ENCODE assay signal across 13 mouse cellular contexts in genomic region chr9:42533041-42533440, GRCm38 (mm10). TPM values are rescaled to one million over a fixed set of nuclear protein-coding genes. Genes with fewer than 3 reads are reported as not detected.
DNase-seq lines count a peak whose midpoint lies in the region; ATAC-seq and TF ChIP-seq lines count a peak whose summit lies in the region.
"Had no signal": no experiment of that assay in that cellular context is flagged by ENCODE, and none has a peak within 500 bp of the region (broad histone marks: within the 10 kb centered on the region; RNA-seq: fewer than 3 reads in every experiment).

No protein-coding gene starts in this region.

- H3K27me3 ChIP-seq in forebrain, embryonic 10.5 days (ENCODE audit: poor library complexity, severe bottlenecking): no peaks in the 10 kb centered on the region
- H3K27me3 ChIP-seq in forebrain, embryonic 11.5 days (ENCODE audit: control insufficient read depth, insufficient read depth, low read length): no peaks in the 10 kb centered on the region
- no peaks in the 10 kb centered on the region; the same call in 1 of the 2 replicates for H3K27me3 ChIP-seq in midbrain, embryonic 10.5 days (ENCODE audit: low read depth, poor library complexity, severe bottlenecking)
- no peaks in the 10 kb centered on the region for H3K27me3 ChIP-seq in midbrain, postnatal 0 days (ENCODE audit: insufficient read depth, low read length)
- H3K27me3 ChIP-seq in embryonic facial prominence, embryonic 10.5 days (replicated peaks; ENCODE audit: low read depth, poor library complexity, severe bottlenecking): no peaks in the 10 kb centered on the region
- no peaks in the 10 kb centered on the region for H3K27me3 ChIP-seq in forebrain, postnatal 0 days (ENCODE audit: insufficient read depth, low read length)
- H3K27me3 ChIP-seq: neural tube, embryonic 12.5 days had no signal

- no peak for ATAC-seq in forebrain, embryonic 11.5 days (replicated peaks; ENCODE audit: low FRiP score)
- no peak for ATAC-seq in midbrain, postnatal 0 days (ENCODE audit: low FRiP score)
- no peak for ATAC-seq in forebrain, postnatal 0 days
- ATAC-seq: Patski had no signal

- H3K36me3 ChIP-seq in forebrain, embryonic 10.5 days (replicated peaks): no peaks in the 10 kb centered on the region
- H3K36me3 ChIP-seq in forebrain, embryonic 11.5 days (ENCODE audit: control insufficient read depth, insufficient read depth, low read length): no peaks in the 10 kb centered on the region
- H3K36me3 ChIP-seq in midbrain, embryonic 10.5 days: no peaks in the 10 kb centered on the region
- H3K36me3 ChIP-seq in midbrain, postnatal 0 days (ENCODE audit: insufficient read depth, low read length): no peaks in the 10 kb centered on the region
- no peaks in the 10 kb centered on the region for H3K36me3 ChIP-seq in embryonic facial prominence, embryonic 10.5 days (replicated peaks)
- no peaks in the 10 kb centered on the region for H3K36me3 ChIP-seq in forebrain, postnatal 0 days (ENCODE audit: insufficient read depth)
- H3K36me3 ChIP-seq: neural tube, embryonic 12.5 days had no signal

- 0 out of 2 replicates have a peak overlapping the region, but pooled peaks have one; percentile 1 for H3K4me3 ChIP-seq in forebrain, embryonic 10.5 days
- no peak overlapping the region for H3K4me3 ChIP-seq in forebrain, embryonic 11.5 days (ENCODE audit: low read depth, low read length)
- H3K4me3 ChIP-seq in midbrain, embryonic 10.5 days: no peak overlapping the region
- H3K4me3 ChIP-seq in midbrain, postnatal 0 days (ENCODE audit: low read depth, low read length): no peak overlapping the region
- H3K4me3 ChIP-seq in embryonic facial prominence, embryonic 10.5 days: no peak overlapping the region
- no peak overlapping the region for H3K4me3 ChIP-seq in forebrain, postnatal 0 days (ENCODE audit: low read depth, low read length)
- H3K4me3 ChIP-seq: erythroblast, embryonic 14.5 days; neural tube, embryonic 12.5 days had no signal

- H3K4me1 ChIP-seq in forebrain, embryonic 10.5 days: peaks cover 25% of the 10 kb centered on the region
- H3K4me1 ChIP-seq in forebrain, embryonic 11.5 days (replicated peaks; ENCODE audit: control insufficient read depth, insufficient read depth, low read length): peaks cover 8% of the 10 kb centered on the region; the same call in 1 of the 2 replicates
- H3K4me1 ChIP-seq in midbrain, embryonic 10.5 days: peaks cover 29% of the 10 kb centered on the region
- H3K4me1 ChIP-seq in midbrain, postnatal 0 days (ENCODE audit: insufficient read depth, low read length): peaks cover 8% of the 10 kb centered on the region; the same call in 1 of the 2 replicates
- H3K4me1 ChIP-seq in embryonic facial prominence, embryonic 10.5 days: peaks cover 30% of the 10 kb centered on the region
- peaks cover 19% of the 10 kb centered on the region; the same call in 1 of the 2 replicates for H3K4me1 ChIP-seq in forebrain, postnatal 0 days (ENCODE audit: insufficient read depth)

- H3K9ac ChIP-seq in forebrain, embryonic 11.5 days (ENCODE audit: low read length): no peak overlapping the region
- no peak overlapping the region for H3K9ac ChIP-seq in midbrain, postnatal 0 days (replicated peaks; ENCODE audit: low read length, poor library complexity, severe bottlenecking)
- H3K9ac ChIP-seq in forebrain, postnatal 0 days: no peak overlapping the region
- H3K9ac ChIP-seq: neural tube, embryonic 12.5 days had no signal

- TF ChIP-seq CTCF in midbrain, postnatal 0 days (IDR thresholded peaks at IDR 0.05): no peak
- TF ChIP-seq CTCF in forebrain, postnatal 0 days (IDR thresholded peaks at IDR 0.05; ENCODE audit: low read depth): no peak

- no peaks in the 10 kb centered on the region for H3K9me3 ChIP-seq in forebrain, embryonic 10.5 days
- H3K9me3 ChIP-seq in forebrain, embryonic 11.5 days (ENCODE audit: control insufficient read depth, low read length): no peaks in the 10 kb centered on the region
- H3K9me3 ChIP-seq in midbrain, embryonic 10.5 days (replicated peaks): no peaks in the 10 kb centered on the region
- no peaks in the 10 kb centered on the region for H3K9me3 ChIP-seq in midbrain, postnatal 0 days (ENCODE audit: low read length)
- no peaks in the 10 kb centered on the region for H3K9me3 ChIP-seq in embryonic facial prominence, embryonic 10.5 days
- no peaks in the 10 kb centered on the region for H3K9me3 ChIP-seq in forebrain, postnatal 0 days (ENCODE audit: low read length)
- H3K9me3 ChIP-seq: neural tube, embryonic 12.5 days had no signal

- 17% methylated on average over 6 of the region's 6 CpGs for WGBS in forebrain, embryonic 10.5 days
- 12% methylated on average over 6 of the region's 6 CpGs for WGBS in forebrain, embryonic 11.5 days
- 15% methylated on average over 6 of the region's 6 CpGs for WGBS in midbrain, embryonic 10.5 days
- 6% methylated on average over 6 of the region's 6 CpGs for WGBS in midbrain, postnatal 0 days
- 21% methylated on average over 6 of the region's 6 CpGs for WGBS in embryonic facial prominence, embryonic 10.5 days
- WGBS in forebrain, postnatal 0 days: 4% methylated on average over 6 of the region's 6 CpGs

- no peak overlapping the region for H3K4me2 ChIP-seq in forebrain, embryonic 11.5 days (ENCODE audit: low read depth, low read length, severe bottlenecking)
- H3K4me2 ChIP-seq in midbrain, postnatal 0 days (ENCODE audit: low read depth, low read length, poor library complexity, severe bottlenecking): no peak overlapping the region
- H3K4me2 ChIP-seq in forebrain, postnatal 0 days (ENCODE audit: low read depth): no peak overlapping the region
- H3K4me2 ChIP-seq: neural tube, embryonic 12.5 days had no signal

- no peak for DNase-seq in forebrain, embryonic 10.5 days (ENCODE audit: extremely low spot score, low spot score)
- DNase-seq in forebrain, embryonic 11.5 days (ENCODE audit: low spot score): no peak
- no peak for DNase-seq in midbrain, embryonic 10.5 days (ENCODE audit: low spot score)
- DNase-seq in midbrain, postnatal 0 days (ENCODE audit: low spot score): no peak
- DNase-seq in embryonic facial prominence, embryonic 10.5 days (ENCODE audit: low spot score): peak; percentile 10
- DNase-seq in forebrain, postnatal 0 days: no peak
- DNase-seq in spleen, postnatal 36 days (ENCODE audit: low spot score in 2 of 2): no peak
- DNase-seq: cerebellum, adult 11 months; lung, postnatal 14 days; right cerebral cortex, postnatal 25 days had no signal

- 0 out of 2 replicates have a peak overlapping the region, but pooled peaks have one; percentile 6 for H3K27ac ChIP-seq in forebrain, embryonic 10.5 days
- no peak overlapping the region for H3K27ac ChIP-seq in forebrain, embryonic 11.5 days (ENCODE audit: low read depth, low read length)
- H3K27ac ChIP-seq in midbrain, embryonic 10.5 days (replicated peaks): 0 out of 2 replicates have a peak overlapping the region, but pooled peaks have one; percentile 33
- H3K27ac ChIP-seq in midbrain, postnatal 0 days (ENCODE audit: low read depth, low read length): no peak overlapping the region
- H3K27ac ChIP-seq in embryonic facial prominence, embryonic 10.5 days (replicated peaks): no peak overlapping the region
- peak overlapping the region; percentile 59 for H3K27ac ChIP-seq in forebrain, postnatal 0 days (ENCODE audit: low read depth, low read length)
- H3K27ac ChIP-seq: neural tube, embryonic 12.5 days had no signal

RNA-seq across cellular contexts. Expression of gene Tbcel, which starts 25.4 kb away (rescaled TPM):
- 3.3 and 3.7 TPM in 2 replicates for polyA plus RNA-seq in forebrain, embryonic 10.5 days (2016; fragmentation: Nextera tagmentation; extraction: Ambion mirVana)
- 5.5 and 5.8 TPM in 2 replicates for polyA plus RNA-seq in forebrain, embryonic 11.5 days (2014; fragmentation: Nextera tagmentation; extraction: Ambion mirVana)
- 3.4 and 3.7 TPM in 2 replicates for polyA plus RNA-seq in midbrain, embryonic 10.5 days (2016; fragmentation: Nextera tagmentation; extraction: Ambion mirVana)
- total RNA-seq in midbrain, postnatal 0 days (2014; rRNA removed): 17.2 and 19.4 TPM in 2 replicates
- 2.8 and 3.0 TPM in 2 replicates for polyA plus RNA-seq in midbrain, postnatal 0 days (2015; fragmentation: Nextera tagmentation; extraction: Ambion mirVana)
- 3.0 and 3.5 TPM in 2 replicates for polyA plus RNA-seq in embryonic facial prominence, embryonic 10.5 days (2016; fragmentation: Nextera tagmentation; extraction: Ambion mirVana)
- 16.6 and 24.8 TPM in 2 replicates for total RNA-seq in forebrain, postnatal 0 days (2014; rRNA removed)
- polyA plus RNA-seq in forebrain, postnatal 0 days (2015; fragmentation: Nextera tagmentation; extraction: Ambion mirVana): 2.1 and 3.2 TPM in 2 replicates

Comparison
In these comparisons a context has a peak if more than half of its experiments do, and no peak if none do; other contexts are left out.
1. H3K27ac ChIP-seq: peak in forebrain, embryonic 10.5 days (single experiment), midbrain, embryonic 10.5 days (single experiment) and forebrain, postnatal 0 days (single experiment); none in forebrain, embryonic 11.5 days (single experiment), midbrain, postnatal 0 days (single experiment) and embryonic facial prominence, embryonic 10.5 days (single experiment).